Mouse (Mus musculus) E14TG2a.4 (cell line): ENCODE results near the gene Trabd2b.

Experiments
- CTCF ChIP-seq: conservative IDR thresholded peaks from 2 replicates; pipeline ENCODE4 v1.5.1; 2014; ENCODE audit warnings: low read length
- NANOG ChIP-seq: IDR thresholded peaks from 2 replicates; pipeline ENCODE4 v1.6.1; 2014; ENCODE audit warnings: borderline replicate concordance, low read length, mixed read lengths
- POU5F1 ChIP-seq: IDR thresholded peaks from 2 replicates; pipeline ENCODE4 v1.6.1; 2014; ENCODE audit warnings: low read length, borderline replicate concordance

DNA sequence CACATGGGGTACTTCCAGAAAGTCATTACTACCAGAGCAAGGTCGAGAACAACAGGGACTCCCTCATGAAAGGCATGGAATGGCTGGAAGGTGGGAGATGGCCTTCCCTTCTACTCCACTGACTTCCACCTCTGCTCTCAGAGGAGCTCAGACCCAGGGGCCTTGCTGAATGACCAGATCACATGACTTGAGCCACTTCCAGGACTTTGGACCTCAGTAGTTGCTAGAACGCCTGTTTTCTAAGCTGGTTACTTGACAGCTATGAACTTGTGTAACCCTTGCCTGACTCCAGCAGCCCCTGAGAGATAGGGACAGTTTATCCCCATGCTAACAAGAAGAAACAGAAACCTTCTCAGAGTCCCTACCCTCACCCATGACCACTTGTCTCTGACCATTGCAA, 50.6 kb downstream of the Trabd2b start:
- TF ChIP-seq CTCF (no peak), NANOG (no peak), POU5F1 (no peak)
